Mouse (Mus musculus) megakaryocyte, embryonic 14.5 days (primary cell): ENCODE measurements at regions not wholly inside any gene's neighbourhood (a gene's known extent, or its start where the extent isn't known, plus 50 kb on each side); places are given as distances from the start of the nearest gene placed in this dataset.

ENCODE experiments used
- H3K27me3 ChIP-seq: replicated peaks from 2 replicates; pipeline ENCODE3; 2012; ENCODE audit warnings: inconsistent platforms
- H3K36me3 ChIP-seq: replicated peaks from 2 replicates; pipeline ENCODE3; 2012; ENCODE audit warnings: low read length, inconsistent platforms, mixed read lengths
- H3K4me1 ChIP-seq: 2 replicates; pipeline ENCODE4 v1.6.1; 2012; ENCODE audit warnings: inconsistent platforms
- H3K4me3 ChIP-seq: replicated peaks from 2 replicates; pipeline ENCODE3; 2012; ENCODE audit warnings: moderate library complexity, mild to moderate bottlenecking, inconsistent platforms
- H3K9me3 ChIP-seq: 2 replicates; pipeline ENCODE4 v1.6.1; 2012; ENCODE audit warnings: inconsistent platforms
- FLI1 ChIP-seq: IDR thresholded peaks from 2 replicates; pipeline ENCODE4 v1.6.1; 2012; ENCODE audit warnings: low read length, inconsistent platforms, mixed read lengths
- GATA1 ChIP-seq: IDR thresholded peaks from 3 replicates; pipeline ENCODE4 v1.6.1; 2012; ENCODE audit warnings: mixed read lengths, low read length, inconsistent platforms, borderline replicate concordance

DNA sequence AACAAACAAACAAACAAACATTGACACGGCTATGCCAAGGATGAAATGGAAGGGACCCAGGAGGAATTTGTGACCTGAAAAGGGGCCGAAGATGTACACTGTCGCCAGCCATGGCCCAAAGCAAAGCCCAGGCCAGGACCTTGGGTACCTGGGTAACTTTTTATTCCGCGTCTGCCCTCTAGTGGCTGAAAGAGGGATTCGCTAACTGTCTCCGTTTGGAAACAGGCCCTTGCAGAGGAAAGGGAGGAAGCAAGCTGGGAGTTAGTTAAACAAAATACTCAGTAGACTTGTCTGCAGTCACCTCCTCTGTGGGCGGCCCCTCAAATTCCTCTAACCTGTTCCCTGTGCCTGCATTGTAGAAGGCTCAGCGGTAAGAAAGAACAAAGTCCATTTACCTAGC is 167.5 kb upstream of the Rxfp2 start:
- H3K4me1 ChIP-seq, result no peaks in the 10 kb centered on the region
- H3K4me3 ChIP-seq, result no peak overlapping the region
- H3K9me3 ChIP-seq, result peaks cover 10% of the 10 kb centered on the region; the same call in 1 of the 2 replicates
- no peaks in the 10 kb centered on the region for H3K27me3 ChIP-seq
- TF ChIP-seq FLI1 (no peak), GATA1 (no peak)
- no peaks in the 10 kb centered on the region for H3K36me3 ChIP-seq

DNA sequence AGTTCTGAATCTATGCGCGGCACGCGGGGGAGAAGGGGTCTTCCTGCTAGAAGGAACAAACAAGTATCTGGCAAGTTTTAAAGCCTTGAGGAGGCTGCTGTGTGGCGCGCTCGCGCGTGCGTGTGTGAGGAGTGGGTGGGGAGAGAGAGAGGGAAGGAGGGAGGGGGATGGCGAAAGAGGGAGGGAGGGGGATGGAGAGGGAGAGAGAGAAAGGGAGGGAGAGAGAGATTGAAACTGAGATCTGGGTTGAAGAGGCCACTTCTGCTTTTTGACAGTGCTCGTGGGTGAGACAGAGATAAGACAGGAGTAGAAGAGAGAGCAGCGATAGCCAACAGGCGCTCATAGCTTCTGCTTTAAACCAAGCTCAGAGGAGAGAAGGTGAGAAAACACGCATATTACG is 166.0 kb upstream of the Rxfp2 start:
- TF ChIP-seq FLI1, result no peak
- no peak for TF ChIP-seq GATA1
- no peaks in the 10 kb centered on the region for H3K36me3 ChIP-seq
- H3K9me3 ChIP-seq, result peaks cover 15% of the 10 kb centered on the region; the same call in 1 of the 2 replicates
- no peak overlapping the region for H3K4me3 ChIP-seq
- no peaks in the 10 kb centered on the region for H3K4me1 ChIP-seq
- no peaks in the 10 kb centered on the region for H3K27me3 ChIP-seq

DNA sequence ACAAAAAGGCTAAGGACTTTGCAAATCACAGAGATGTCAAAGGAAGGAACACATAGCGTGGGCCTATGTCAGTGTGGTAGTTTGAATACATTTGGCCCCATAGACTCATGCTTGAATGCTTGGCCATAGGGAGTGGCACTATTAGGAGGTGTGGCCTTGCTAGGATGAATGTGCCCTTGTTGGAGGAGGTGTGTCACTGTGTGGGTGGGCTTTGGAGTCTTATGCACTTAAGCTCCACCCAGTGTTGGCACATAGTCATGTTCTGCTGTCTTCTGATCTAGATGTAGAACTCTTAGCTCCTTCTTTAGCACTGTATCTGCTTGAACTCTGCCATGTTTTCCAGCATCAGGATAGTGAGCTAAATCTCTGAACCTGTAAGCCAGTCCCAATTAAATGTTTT is 162.4 kb upstream of the Rxfp2 start:
- no peak for TF ChIP-seq GATA1
- TF ChIP-seq FLI1, result no peak
- Histone ChIP-seq H3K4me1 (no peaks in the 10 kb centered on the region), H3K36me3 (no peaks in the 10 kb centered on the region), H3K4me3 (no peak overlapping the region), H3K27me3 (no peaks in the 10 kb centered on the region), H3K9me3 (peaks cover 15% of the 10 kb centered on the region; the same call in 1 of the 2 replicates)

DNA sequence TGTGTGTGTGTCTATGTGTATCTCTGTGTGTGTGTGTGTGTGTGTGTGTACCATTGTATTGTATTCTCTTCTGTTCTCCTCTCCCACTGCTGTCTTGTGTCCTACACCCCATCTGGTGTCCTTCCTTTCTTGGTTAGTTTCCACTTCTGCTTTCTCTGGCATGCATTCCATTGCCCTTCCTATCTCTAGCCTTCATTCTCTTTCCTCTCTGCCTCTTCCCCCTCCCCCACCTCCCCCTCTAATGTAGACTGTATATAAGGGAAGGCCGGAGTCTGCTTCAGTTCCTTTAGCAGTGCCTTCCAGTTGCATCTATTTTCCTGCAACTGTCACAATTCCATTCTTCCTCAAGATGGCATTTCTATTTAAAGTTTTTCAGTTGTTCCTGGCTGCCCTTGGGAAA is 161.5 kb upstream of the Rxfp2 start:
- Histone ChIP-seq H3K4me3 (no peak overlapping the region), H3K9me3 (peaks cover 15% of the 10 kb centered on the region; the same call in 1 of the 2 replicates), H3K36me3 (no peaks in the 10 kb centered on the region), H3K27me3 (no peaks in the 10 kb centered on the region), H3K4me1 (no peaks in the 10 kb centered on the region)
- TF ChIP-seq GATA1 (no peak), FLI1 (no peak)

DNA sequence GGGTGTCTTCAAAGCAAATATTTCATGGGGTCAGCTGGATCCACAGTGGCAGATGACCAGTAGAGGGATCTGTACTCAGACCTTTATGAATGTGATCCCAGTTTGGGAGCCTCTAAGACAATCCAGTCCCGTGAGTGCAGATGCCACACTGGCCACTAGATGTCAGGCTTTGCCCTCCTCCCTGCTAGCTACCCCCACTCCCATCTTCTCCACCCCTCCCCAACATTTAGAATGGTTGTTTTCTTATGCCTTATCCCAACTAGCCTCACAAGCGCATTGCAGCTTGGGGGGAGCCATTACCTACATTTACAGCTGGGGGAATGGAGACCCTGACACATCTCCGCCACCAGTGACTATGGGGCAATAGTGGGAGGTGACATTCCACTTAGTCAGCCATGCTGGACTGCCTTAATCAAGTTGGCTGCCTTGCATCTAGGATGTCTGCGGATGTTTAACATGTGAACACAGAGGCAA is 156.9 kb upstream of the Rxfp2 start:
- Histone ChIP-seq H3K9me3 (no peaks in the 10 kb centered on the region; the same call in 1 of the 2 replicates), H3K4me3 (no peak overlapping the region), H3K27me3 (no peaks in the 10 kb centered on the region), H3K4me1 (no peaks in the 10 kb centered on the region), H3K36me3 (no peaks in the 10 kb centered on the region)
- TF ChIP-seq FLI1 (no peak), GATA1 (no peak)

DNA sequence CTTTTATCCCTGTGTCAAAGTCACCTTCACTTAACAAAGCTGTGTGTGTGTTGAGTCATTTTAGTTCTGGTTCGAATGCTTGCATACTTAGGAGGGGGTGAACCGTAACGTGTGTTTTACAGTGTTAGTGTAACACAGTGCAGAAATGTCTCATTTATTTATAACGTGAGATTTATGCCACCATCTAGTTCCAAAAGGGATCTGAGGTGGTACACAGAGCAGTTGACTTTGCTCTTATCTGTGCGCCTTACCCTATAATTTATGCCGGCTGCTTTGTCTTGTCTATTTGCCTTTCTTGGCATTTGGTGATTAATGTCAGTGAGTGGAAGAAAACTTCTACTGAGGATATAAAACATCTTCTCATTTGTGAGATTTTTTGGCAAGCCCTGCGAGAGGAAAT is 150.5 kb upstream of the Rxfp2 start:
- H3K27me3 ChIP-seq, result no peaks in the 10 kb centered on the region
- H3K9me3 ChIP-seq, result peaks cover 9% of the 10 kb centered on the region; the same call in 1 of the 2 replicates
- H3K4me3 ChIP-seq, result no peak overlapping the region
- H3K36me3 ChIP-seq, result no peaks in the 10 kb centered on the region
- TF ChIP-seq GATA1 (no peak), FLI1 (no peak)
- no peaks in the 10 kb centered on the region for H3K4me1 ChIP-seq

DNA sequence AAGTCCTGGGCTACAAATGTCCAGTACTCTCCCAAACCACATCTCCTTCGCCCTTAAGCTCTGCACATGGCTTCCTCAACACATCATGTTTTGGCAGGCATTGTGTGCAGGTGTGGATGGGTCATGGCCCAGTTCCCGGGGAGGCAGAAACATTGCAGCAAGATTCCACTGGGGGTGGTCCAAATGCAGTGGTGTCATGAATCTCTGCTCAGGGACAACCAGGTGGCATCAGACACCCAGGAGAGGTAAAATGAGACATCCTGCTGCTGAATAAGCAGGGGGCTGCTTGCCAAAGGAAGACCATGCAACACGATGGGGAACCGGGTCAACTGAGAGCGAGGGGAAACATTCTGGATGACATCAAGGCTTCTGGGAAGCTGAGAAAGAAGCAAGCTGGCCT is 149.0 kb upstream of the Rxfp2 start:
- H3K36me3 ChIP-seq, result no peaks in the 10 kb centered on the region
- H3K9me3 ChIP-seq, result peaks cover 9% of the 10 kb centered on the region; the same call in 1 of the 2 replicates
- no peaks in the 10 kb centered on the region for H3K27me3 ChIP-seq
- H3K4me3 ChIP-seq, result no peak overlapping the region
- no peaks in the 10 kb centered on the region for H3K4me1 ChIP-seq
- no peak for TF ChIP-seq FLI1
- no peak for TF ChIP-seq GATA1

DNA sequence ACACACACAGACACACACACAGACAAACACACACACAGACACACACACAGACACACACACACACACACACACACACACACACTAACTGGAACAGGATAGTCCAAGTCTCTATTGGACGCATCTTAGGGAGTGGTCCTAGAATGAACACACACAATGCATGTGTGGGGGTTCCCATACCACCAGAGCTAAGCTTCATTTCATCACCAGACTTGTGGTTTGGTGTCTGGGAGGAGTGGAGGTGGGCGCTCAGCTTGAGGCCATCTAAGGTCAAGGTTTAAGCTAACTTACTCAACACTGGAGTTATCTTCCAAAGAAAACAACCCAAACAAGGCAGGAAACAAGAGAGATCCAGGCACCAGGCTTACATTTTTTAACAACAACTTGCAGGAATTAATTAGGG is 147.9 kb upstream of the Rxfp2 start:
- TF ChIP-seq GATA1, result no peak
- TF ChIP-seq FLI1, result no peak
- Histone ChIP-seq H3K4me3 (no peak overlapping the region), H3K27me3 (no peaks in the 10 kb centered on the region), H3K9me3 (peaks cover 9% of the 10 kb centered on the region; the same call in 1 of the 2 replicates), H3K36me3 (no peaks in the 10 kb centered on the region), H3K4me1 (no peaks in the 10 kb centered on the region)

DNA sequence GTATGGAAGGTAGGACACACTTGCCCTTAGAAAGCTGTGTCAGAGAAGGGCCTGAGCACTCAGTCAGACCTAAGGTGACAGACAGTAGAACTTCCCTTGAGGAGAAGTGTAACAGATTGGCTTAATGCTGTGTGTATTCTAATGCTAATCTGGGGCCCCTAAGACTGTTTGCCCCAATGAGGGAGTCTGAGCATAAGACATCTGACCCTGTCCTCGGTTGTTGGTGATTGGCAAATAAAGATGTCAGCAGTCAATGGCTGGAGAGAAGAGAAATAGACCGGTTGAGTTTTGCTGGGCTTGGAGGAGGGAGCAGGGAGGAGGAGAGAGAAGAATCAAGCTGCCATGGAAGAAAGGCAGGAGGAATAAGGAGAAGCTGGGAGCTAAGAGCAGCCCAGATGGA is 147.0 kb upstream of the Rxfp2 start:
- Histone ChIP-seq H3K36me3 (no peaks in the 10 kb centered on the region), H3K4me1 (no peaks in the 10 kb centered on the region), H3K4me3 (no peak overlapping the region), H3K9me3 (peaks cover 9% of the 10 kb centered on the region; the same call in 1 of the 2 replicates), H3K27me3 (no peaks in the 10 kb centered on the region)
- no peak for TF ChIP-seq FLI1

DNA sequence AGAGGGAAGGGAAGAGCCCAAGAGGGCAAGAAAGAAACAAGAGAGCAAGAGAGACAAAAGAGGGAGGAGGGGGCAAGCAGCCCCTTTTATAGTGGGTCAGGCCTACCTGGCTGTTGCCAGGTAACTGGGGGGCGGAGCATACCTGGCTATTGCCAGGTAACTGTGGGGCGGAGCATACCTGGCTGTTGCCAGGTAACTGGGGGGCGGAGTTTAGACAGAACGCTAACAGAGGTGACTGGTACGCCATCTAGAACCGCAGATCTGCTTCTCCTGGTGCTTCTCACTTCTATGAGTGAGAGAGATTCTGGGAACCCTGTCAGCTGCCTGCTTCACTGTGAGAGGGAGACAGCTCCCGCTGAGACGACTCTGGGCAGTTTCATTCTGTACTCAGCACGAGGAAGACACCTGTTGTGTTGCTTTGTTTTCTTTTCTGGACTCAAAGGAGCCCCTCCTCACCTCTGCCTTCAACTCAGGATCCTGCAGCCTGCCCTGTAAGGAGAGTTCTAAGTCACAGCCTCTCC is 144.9 kb upstream of the Rxfp2 start:
- TF ChIP-seq FLI1, result no peak
- TF ChIP-seq GATA1, result no peak
- H3K4me3 ChIP-seq, result no peak overlapping the region
- H3K9me3 ChIP-seq, result peaks cover 12% of the 10 kb centered on the region; the same call in 1 of the 2 replicates
- no peaks in the 10 kb centered on the region for H3K27me3 ChIP-seq
- H3K36me3 ChIP-seq, result no peaks in the 10 kb centered on the region
- H3K4me1 ChIP-seq, result no peaks in the 10 kb centered on the region
